In the genomic region with DNA sequence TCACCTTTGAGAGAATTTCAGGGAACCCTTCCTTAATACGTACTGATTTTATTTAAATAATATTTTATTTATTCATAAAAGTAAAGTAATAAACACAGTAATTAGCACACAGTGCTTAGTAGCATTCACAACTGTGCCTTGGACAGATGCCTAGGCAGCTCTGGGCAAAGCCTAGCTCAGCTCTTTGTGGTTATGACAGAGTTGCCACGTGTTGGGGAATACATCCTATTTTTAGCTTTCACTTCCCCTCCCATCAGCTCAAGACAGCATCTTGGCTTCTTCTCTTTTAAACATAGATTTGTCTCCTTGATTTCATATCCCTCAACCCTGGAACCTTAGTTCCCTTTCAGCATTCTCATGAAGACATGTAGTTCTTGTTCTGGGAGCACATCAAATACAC, we compare ENCODE assay signal across 13 mouse cellular contexts. TPM values are rescaled to one million over a fixed set of nuclear protein-coding genes. Genes with fewer than 3 reads are reported as not detected.
DNase-seq lines count a peak whose midpoint lies in the region; ATAC-seq lines count a peak whose summit lies in the region.
"Had no signal": no experiment of that assay in that cellular context is flagged by ENCODE, and none has a peak within 500 bp of the region (broad histone marks: within the 10 kb centered on the region; RNA-seq: fewer than 3 reads in every experiment).

No protein-coding gene starts in this region.

- 85% methylated on average over 2 of the region's 2 CpGs for WGBS in midbrain, embryonic 13.5 days

- H3K36me3 ChIP-seq in midbrain, embryonic 13.5 days = no peaks in the 10 kb centered on the region
- H3K36me3 ChIP-seq: limb, embryonic 12.5 days; neural tube, embryonic 12.5 days had no signal

- H3K27me3 ChIP-seq in midbrain, embryonic 13.5 days = no peaks in the 10 kb centered on the region
- H3K27me3 ChIP-seq: limb, embryonic 12.5 days; neural tube, embryonic 12.5 days had no signal

- peak; percentile 26 to 27 for DNase-seq in frontal cortex, postnatal 10 days (ENCODE audit: low spot score in 2 of 2)
- no peak for DNase-seq in frontal cortex, postnatal 14 days (ENCODE audit: low spot score in 2 of 2)
- peak; percentile 32 for DNase-seq in right cerebral cortex, adult 18-20 months
- no peak for DNase-seq in right cerebral cortex, postnatal 25 days
- DNase-seq in adipocyte (ENCODE audit: low spot score) = no peak
- DNase-seq in kidney, postnatal 10 days = no peak
- DNase-seq: thymus, adult 18-20 months had no signal

- no peaks in the 10 kb centered on the region for H3K4me1 ChIP-seq in midbrain, embryonic 13.5 days (replicated peaks)
- H3K4me1 ChIP-seq: limb, embryonic 12.5 days; neural tube, embryonic 12.5 days had no signal

- H3K9me3 ChIP-seq in midbrain, embryonic 13.5 days = no peaks in the 10 kb centered on the region
- H3K9me3 ChIP-seq: limb, embryonic 12.5 days; neural tube, embryonic 12.5 days had no signal

- no peak overlapping the region for H3K9ac ChIP-seq in midbrain, embryonic 13.5 days (replicated peaks)
- H3K9ac ChIP-seq: limb, embryonic 12.5 days; neural tube, embryonic 12.5 days had no signal

- H3K27ac ChIP-seq in midbrain, embryonic 13.5 days = no peak overlapping the region
- H3K27ac ChIP-seq: limb, embryonic 12.5 days; neural tube, embryonic 12.5 days had no signal

- ATAC-seq in inflammation-experienced regulatory T-cells, adult 6 months = peak; percentile 58
- no peak for ATAC-seq in midbrain, embryonic 13.5 days

- no peak overlapping the region for H3K4me2 ChIP-seq in midbrain, embryonic 13.5 days (replicated peaks)
- H3K4me2 ChIP-seq: limb, embryonic 12.5 days; neural tube, embryonic 12.5 days had no signal

- H3K4me3 ChIP-seq in midbrain, embryonic 13.5 days (replicated peaks) = no peak overlapping the region
- H3K4me3 ChIP-seq: erythroblast, embryonic 14.5 days; limb, embryonic 12.5 days; neural tube, embryonic 12.5 days had no signal

RNA-seq across cellular contexts. Expression of a gene that starts 21.4 kb away (rescaled TPM):
- 10 to 100 TPM in 2 of 3 experiments, 1 to 10 TPM in 1; 8.5 to 62.5 (median 12.3) TPM for polyA plus RNA-seq in inflammation-experienced regulatory T-cells, adult 6 months (2017; shearing (Covaris generic))
- not detected in 2 replicates for polyA plus RNA-seq in midbrain, embryonic 13.5 days (2015; fragmentation: Nextera tagmentation; extraction: Ambion mirVana)
- polyA plus RNA-seq: erythroblast, embryonic 14.5 days; intestine, embryonic 14.5 days; limb, embryonic 12.5 days; neural tube, embryonic 12.5 days had no signal

RNA-seq across cellular contexts. Expression of a gene that starts 24.2 kb away (rescaled TPM):
- polyA plus RNA-seq in inflammation-experienced regulatory T-cells, adult 6 months (2017; shearing (Covaris generic)) = 10 to 100 TPM; 58.2 to 92.2 (median 79.1) TPM
- polyA plus RNA-seq in midbrain, embryonic 13.5 days (2015; fragmentation: Nextera tagmentation; extraction: Ambion mirVana) = not detected in 2 replicates
- polyA plus RNA-seq: neural tube, embryonic 12.5 days had no signal

RNA-seq across cellular contexts. Expression of a gene that starts 50.4 kb away (rescaled TPM):
- 1,000 to 10,000 TPM in 1 of 3 experiments, 100 to 1,000 TPM in 2; 432 to 1,060 (median 516) TPM for polyA plus RNA-seq in inflammation-experienced regulatory T-cells, adult 6 months (2017; shearing (Covaris generic))
- polyA plus RNA-seq in midbrain, embryonic 13.5 days (2015; fragmentation: Nextera tagmentation; extraction: Ambion mirVana) = 0.55 and 0.66 TPM in 2 replicates
- polyA plus RNA-seq: erythroblast, embryonic 14.5 days had no signal

Comparison
In these comparisons a context has a peak if more than half of its experiments do, and no peak if none do; other contexts are left out.
1. DNase-seq: peak in frontal cortex, postnatal 10 days (2 of 2) and right cerebral cortex, adult 18-20 months (single experiment); none in frontal cortex, postnatal 14 days (0 of 2), right cerebral cortex, postnatal 25 days (single experiment), adipocyte (single experiment) and kidney, postnatal 10 days (single experiment).
2. RNA of a gene that starts 24.2 kb away (polyA plus RNA-seq): 58.2 to 92.2 TPM in inflammation-experienced regulatory T-cells, adult 6 months; not detected in midbrain, embryonic 13.5 days; every median in the first group is over 10 times any median in the second.
3. RNA of a gene that starts 50.4 kb away (polyA plus RNA-seq): 432 to 1,060 TPM in inflammation-experienced regulatory T-cells, adult 6 months; 0.55 to 0.66 TPM in midbrain, embryonic 13.5 days; every median in the first group is over 100 times any median in the second.